Mouse (Mus musculus) neural tube, embryonic 11.5 days (tissue): ENCODE results near the gene Gas7. TPM values are rescaled to one million over a fixed set of nuclear protein-coding genes. Genes with fewer than 3 reads are reported as not detected.

Experiments
- polyA plus RNA-seq: library from polyadenylated mRNA; unstranded; fragments of >200 nt; fragmentation: Nextera tagmentation; extraction: Ambion mirVana; gene quantifications from 2 replicates; pipeline ENCODE4 v1.2.1, GENCODE M21; 2014

The Gas7 gene
- polyA plus RNA-seq, 1 experiment from 2014 or later, result 4.4 TPM

Other genes with a start within 250 kb of the Gas7 start
- gene Myh4, start 217.4 kb upstream of the Gas7 start, polyA plus RNA-seq, result 0.16 and 0.20 TPM in 2 replicates
- 2.4 and 2.8 TPM in 2 replicates for gene Myh8, start 178.3 kb upstream of the Gas7 start, polyA plus RNA-seq
- 0.38 TPM in 1 of 2 replicates, not detected in the other for gene Myh13, start 133.8 kb upstream of the Gas7 start, polyA plus RNA-seq
- gene Rcvrn, start 239.9 kb downstream of the Gas7 start, polyA plus RNA-seq, result not detected in 2 replicates